Mouse (Mus musculus): ENCODE data around the gene Gabrb2.

DNA sequence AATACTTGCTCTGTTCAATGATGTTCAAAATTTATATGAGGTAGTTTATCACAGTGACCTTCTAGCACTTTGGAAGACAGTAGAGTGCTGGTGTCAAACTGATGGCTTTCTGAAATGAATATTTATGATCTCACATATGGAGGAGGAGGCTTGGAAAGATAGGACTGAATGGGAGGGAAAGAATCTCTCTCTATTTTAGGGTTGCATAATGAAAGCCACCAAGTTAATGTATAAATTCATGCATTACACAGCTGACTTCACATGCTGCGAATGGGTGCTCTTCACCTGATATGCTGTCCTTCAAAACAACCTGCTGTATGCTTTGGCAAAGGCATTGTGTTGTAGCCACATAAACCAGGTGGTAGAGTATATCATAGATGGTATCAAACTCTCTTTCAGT lies 44.6 kb downstream of the Gabrb2 start:
- no peak for TF ChIP-seq CTCF (IDR thresholded peaks at IDR 0.05)
- TF ChIP-seq POLR2A (IDR thresholded peaks at IDR 0.05; ENCODE audit: insufficient read depth, low read depth, low read length), result no peak
- no peak for TF ChIP-seq EP300 (IDR thresholded peaks at IDR 0.05; ENCODE audit: insufficient read depth, low read depth, low read length)

Data from heart, adult 2 months (tissue).